Mouse (Mus musculus): ENCODE data around the gene Itgb1bp1.

- TF ChIP-seq CTCF (IDR thresholded peaks at IDR 0.05; ENCODE audit: control insufficient read depth, insufficient read depth, insufficient read length), result no peak
- TF ChIP-seq MYOD1 (IDR thresholded peaks at IDR 0.05; ENCODE audit: control insufficient read depth, insufficient read length, low read depth), result no peak
- TF ChIP-seq MYOG (IDR thresholded peaks at IDR 0.05; ENCODE audit: control insufficient read depth, extremely low read depth, insufficient read length), result no peak
Measured at GRCm38 (mm10) chr12:21277352-21277864, 8.7 kb downstream of the Itgb1bp1 start.

All from C2C12 (cell line).